Mouse (Mus musculus): Measurements from ENCODE around the gene H2-Q7.
"Not testable (repeated sequence)": the region's sequence is repeated elsewhere in the genome, so short reads cannot be mapped to it uniquely, and the experiment has no call there.

H2-Q7 gene

DNA sequence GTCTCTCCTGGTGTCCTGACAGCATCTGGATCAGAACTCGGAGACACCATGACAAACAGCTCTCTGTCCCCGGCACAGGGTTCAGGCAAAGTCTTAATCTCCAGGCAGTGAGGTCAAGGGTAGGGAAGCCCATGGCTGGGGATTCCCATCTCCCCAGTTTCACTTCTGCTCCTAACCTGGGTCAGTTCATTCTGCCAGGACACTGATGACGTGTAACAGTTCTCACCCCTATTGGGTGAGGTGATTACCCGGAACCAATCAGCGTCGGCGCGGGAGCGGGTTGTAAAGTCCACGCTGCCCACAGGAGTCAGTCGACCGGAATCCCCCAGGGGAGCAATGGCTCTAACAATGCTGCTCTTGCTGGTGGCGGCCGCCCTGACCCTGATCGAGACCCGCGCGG, at the start of gene H2-Q7:
Gene H2-Q7, plus strand, starts transcription at position 271 of the 400 bp plus-strand sequence.
- peak; percentile 71 for DNase-seq (ENCODE audit: extremely low spot score, low spot score)

DNA sequence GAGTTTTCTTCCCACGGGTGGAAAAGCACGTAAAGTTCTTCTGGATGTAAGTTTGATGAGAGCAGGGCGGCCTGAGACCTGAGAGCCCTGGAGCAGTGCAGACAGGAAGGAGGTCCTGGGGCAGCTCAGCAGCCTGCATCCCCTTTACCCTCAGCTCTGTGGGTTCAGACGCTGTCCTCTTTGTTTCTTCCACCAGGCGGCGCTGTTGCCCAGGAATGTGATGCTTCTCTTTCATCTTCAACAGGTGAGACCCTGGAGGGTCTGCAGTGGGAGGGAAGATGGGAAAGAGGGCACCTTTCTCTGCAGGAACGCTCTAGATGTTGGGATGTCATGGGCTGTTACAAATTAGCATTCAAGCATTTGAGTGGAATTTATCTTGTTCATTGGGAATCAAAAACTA, 49.2 kb upstream of the H2-Q7 start:
- DNase-seq (ENCODE audit: extremely low spot score, low spot score) = peak; percentile 58

DNA sequence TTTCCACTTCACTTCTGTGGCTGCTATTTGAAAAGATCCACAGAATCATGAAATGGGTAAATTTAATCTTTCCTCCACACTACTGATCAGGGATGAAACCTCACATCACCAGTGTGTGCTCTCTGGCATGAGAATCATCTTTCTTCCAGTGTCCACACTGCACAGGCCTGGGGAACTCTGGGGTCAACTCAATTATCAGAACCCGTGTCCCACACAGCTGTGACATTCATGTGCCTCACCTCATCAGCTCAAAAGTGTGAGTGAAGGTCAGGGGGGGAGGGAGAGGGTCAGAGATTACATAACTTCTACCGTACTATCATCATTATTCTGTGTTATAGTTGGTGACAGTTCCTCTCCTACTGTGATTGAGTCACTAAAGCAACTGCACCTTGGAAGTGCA, 46.3 kb upstream of the H2-Q7 start:
- not testable (repeated sequence) for DNase-seq (ENCODE audit: extremely low spot score, low spot score)

DNA sequence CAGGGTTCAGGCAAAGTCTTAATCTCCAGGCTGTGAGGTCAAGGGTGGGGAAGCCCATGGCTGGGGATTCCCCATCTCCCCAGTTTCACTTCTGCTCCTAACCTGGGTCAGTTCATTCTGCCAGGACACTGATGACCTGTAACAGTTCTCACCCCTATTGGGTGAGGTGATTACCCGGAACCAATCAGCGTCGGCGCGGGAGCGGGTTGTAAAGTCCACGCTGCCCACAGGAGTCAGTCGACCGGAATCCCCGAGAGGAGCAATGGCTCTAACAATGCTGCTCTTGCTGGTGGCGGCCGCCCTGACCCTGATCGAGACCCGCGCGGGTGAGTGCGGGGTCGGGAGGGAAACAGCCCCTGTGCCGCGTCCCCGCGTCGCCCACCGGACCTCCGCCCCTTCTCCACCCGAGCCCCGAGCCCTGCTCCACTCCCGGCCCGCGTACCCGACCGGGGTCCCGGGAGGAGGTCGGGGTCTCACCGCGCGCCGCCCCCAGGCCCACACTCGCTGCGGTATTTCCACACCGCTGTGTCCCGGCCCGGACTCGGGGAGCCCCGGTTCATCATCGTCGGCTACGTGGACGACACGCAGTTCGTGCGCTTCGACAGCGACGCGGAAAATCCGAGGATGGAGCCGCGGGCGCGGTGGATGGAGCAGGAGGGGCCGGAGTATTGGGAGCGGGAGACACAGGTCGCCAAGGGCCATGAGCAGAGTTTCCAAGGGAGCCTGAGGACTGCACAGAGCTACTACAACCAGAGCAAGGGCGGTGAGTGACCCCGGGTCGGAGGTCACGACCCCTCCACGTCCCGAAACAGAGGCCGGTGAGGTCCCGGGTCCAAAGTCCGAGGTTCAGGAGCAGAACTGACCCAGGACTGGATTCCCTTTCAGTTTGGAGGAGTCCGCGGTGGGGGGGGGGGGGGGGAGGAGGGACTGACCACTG, 44.8 kb upstream of the H2-Q7 start:
- DNase-seq (ENCODE audit: extremely low spot score, low spot score) = not testable (repeated sequence)

- not testable (repeated sequence) for DNase-seq (ENCODE audit: extremely low spot score, low spot score)
Observed at GRCm38 (mm10) chr17:35396956-35397355, 42.0 kb upstream of the H2-Q7 start.

DNA sequence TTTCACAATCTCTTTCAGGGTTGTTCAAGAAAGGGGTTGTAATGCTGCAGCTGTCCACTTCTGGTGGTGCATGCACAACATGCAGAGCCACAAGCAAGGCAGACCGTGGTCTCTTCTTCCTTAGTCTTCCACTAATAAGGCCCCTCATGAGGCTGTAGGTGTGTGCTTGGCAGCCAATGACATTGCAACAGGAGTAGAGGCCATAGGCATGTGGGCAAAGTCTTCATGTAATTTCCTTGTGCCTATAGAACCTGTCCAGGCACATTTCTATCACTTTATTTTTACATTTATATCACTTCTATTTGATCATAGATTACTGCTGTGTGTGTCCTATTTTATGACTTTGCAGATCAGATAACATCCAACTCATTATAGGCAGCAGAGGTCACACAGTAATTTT, 25.9 kb upstream of the H2-Q7 start:
- DNase-seq (ENCODE audit: extremely low spot score, low spot score) = not testable (repeated sequence)

DNA sequence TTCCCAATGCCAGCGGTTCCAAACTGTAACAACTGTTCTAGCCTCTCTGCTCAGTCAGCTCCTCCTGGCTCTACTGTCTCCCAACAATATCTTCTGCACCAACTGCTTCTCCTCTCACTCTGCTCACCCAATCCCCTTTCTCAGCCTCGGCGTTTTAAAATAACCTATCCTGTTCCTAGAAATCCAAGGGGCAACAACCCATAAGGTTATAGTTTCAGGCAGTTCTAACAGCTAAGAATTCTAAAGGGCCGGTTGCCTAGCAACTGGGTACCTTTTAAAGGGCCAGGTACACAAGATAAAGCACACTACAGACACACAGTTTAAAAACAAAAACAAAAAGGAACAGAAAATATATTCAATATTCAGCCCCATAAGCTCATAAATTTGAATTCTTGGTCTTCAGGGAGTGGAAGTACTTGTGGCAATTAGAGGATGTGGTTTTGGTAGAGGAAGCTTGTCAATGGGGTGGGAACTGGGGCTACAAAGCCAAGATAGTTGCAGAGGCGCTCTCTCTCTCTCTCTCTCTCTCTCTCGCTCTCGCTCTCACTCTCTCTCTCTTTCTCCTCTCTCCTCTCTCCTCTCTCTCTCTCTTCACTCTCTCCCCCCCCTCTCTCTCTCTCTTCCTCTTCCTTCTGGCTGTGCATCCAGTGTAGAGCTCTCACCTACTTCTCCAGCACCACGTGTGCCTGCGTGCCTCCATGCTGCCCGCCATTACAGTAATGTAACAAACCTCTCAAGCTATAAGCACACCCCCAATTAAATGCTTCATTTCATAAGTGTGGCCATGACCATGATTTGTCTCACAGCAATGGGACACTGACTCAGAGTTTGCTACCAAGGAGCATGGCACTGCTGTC, 23.5 kb upstream of the H2-Q7 start:
- DNase-seq (ENCODE audit: extremely low spot score, low spot score) = not testable (repeated sequence)

DNA sequence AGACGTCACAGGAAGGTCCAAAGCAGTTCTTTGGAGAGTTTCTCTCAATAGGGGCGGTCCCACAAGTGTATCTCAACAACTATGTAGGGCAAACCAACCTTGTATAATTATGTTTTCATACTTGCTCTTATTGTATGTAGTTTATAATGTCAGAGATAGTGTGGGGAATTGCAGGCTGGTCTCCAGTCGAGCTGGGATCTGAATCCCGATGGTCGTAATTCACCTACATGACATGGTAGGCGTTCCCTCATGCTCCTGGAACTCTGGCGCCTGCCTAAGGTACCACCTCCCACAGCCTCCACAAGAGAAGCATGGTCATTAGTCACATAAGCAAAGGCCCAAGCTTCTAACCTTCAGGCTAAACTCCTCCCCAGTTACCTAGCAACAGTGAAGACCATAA, 20.2 kb upstream of the H2-Q7 start:
- DNase-seq (ENCODE audit: extremely low spot score, low spot score) = peak; percentile 14

DNA sequence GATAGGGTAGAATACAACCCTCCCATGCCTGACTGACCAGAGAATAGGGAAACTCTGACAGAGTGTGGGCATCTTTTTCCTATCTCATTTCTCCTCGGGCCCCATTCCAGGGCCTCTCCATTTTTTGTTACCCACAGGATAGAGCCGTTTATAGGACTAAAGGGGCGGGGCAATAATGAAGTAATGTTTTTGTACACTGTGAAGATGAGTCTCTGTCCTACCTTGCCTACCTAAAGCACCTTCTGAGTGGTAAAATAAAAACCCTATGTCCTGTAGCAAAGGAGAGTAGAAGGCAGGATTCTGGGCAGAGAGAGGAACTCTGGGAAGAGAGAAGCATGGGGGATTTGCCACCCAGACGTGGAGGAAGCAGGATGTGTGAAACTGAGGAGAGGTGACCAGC, 19.4 kb upstream of the H2-Q7 start:
- DNase-seq (ENCODE audit: extremely low spot score, low spot score) = not testable (repeated sequence)

GRCm38 (mm10) chr17:35420206-35420810, 18.6 kb upstream of the H2-Q7 start:
- peak; percentile 68 for DNase-seq (ENCODE audit: extremely low spot score, low spot score)

DNA sequence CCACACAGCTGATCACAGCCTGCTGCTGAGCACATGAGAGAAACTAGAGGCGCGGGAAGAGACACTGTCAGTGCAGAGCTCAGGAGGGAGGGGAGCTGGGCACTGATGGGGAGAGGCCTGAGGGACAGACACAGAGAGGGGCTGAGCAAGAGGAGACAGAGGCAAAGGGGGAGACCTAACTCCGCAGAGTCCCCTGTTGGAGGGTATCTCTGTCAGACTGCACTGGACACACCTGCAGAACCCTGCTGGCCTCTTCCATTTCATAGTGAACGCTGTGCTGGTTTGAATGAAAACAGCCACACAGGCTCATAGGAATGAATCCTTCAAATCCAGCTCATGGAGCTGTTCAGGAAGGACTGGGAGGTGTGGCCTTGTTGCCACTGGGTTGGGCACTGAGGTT, 17.6 kb upstream of the H2-Q7 start:
- not testable (repeated sequence) for DNase-seq (ENCODE audit: extremely low spot score, low spot score)

- not testable (repeated sequence) for DNase-seq (ENCODE audit: extremely low spot score, low spot score)
Observed at GRCm38 (mm10) chr17:35422360-35422759, 16.6 kb upstream of the H2-Q7 start.

- DNase-seq (ENCODE audit: extremely low spot score, low spot score) = not testable (repeated sequence)
Observed at GRCm38 (mm10) chr17:35423131-35423810, 15.7 kb upstream of the H2-Q7 start.

GRCm38 (mm10) chr17:35424106-35424505, 14.8 kb upstream of the H2-Q7 start:
- DNase-seq (ENCODE audit: extremely low spot score, low spot score) = not testable (repeated sequence)

DNA sequence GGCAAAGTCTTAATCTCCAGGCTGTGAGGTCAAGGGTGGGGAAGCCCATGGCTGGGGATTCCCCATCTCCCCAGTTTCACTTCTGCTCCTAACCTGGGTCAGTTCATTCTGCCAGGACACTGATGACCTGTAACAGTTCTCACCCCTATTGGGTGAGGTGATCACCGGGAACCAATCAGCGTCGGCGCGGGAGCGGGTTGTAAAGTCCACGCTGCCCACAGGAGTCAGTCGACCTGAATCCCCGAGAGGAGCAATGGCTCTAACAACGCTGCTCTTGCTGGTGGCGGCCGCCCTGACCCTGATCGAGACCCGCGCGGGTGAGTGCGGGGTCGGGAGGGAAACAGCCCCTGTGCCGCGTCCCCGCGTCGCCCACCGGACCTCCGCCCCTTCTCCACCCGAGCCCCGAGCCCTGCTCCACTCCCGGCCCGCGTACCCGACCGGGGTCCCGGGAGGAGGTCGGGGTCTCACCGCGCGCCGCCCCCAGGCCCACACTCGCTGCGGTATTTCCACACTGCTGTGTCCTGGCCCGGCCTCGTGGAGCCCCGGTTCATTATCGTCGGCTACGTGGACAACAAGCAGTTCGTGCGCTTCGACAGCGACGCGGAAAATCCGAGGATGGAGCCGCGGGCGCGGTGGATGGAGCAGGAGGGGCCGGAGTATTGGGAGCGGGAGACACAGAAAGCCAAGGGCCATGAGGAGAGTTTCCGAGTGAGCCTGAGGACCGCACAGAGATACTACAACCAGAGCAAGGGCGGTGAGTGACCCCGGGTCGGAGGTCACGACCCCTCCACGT, 14.1 kb upstream of the H2-Q7 start, which contains the start of gene H2-Q6:
Gene H2-Q6, plus strand, starts transcription at position 227 of the 793 bp plus-strand sequence.
- DNase-seq (ENCODE audit: extremely low spot score, low spot score) = peak; percentile 72

GRCm38 (mm10) chr17:35425474-35425873, 13.5 kb upstream of the H2-Q7 start:
- peak; percentile 42 for DNase-seq (ENCODE audit: extremely low spot score, low spot score)

DNA sequence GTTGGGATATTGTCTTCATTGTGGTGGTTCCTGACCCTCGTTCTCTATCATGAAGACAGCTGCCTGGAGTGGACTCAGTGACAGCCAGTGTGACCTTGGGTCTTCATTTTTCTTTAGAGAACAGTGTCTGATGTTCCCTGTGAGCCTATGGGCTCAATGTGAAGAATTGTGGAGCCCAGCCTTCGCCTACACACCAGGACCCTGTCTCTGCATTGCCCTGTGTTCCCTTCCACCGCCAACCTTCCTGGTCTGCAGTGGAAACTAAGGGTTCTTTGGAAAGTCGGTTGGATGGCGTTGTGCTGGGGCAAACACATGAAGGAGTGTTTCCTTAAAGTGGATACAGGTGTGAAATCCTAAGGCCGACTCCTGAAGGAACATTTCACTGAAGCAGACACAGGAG, 10.1 kb upstream of the H2-Q7 start:
- not testable (repeated sequence) for DNase-seq (ENCODE audit: extremely low spot score, low spot score)

GRCm38 (mm10) chr17:35430671-35431070, 8.3 kb upstream of the H2-Q7 start:
- DNase-seq (ENCODE audit: extremely low spot score, low spot score) = not testable (repeated sequence)

DNA sequence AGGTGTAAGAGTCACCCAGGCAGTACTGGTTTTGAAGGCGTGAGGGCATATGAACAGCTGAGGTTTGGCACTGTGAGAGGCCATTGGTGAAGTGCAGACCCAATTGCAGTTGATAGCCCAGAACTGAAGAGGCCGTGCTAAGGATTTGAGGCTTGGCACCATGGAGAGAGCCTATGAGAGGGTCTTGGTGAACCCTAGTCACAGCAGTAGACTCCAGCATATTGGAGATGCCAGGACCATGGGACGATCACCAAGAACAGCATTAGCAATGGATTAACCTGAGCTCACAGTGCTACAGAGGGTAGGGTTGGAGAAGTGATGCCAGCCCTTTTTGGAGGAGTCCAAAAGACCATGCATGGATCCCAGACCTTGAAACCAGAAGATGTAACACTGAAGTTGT, 6.8 kb upstream of the H2-Q7 start:
- not testable (repeated sequence) for DNase-seq (ENCODE audit: extremely low spot score, low spot score)

- peak; percentile 79 for DNase-seq (ENCODE audit: extremely low spot score, low spot score)
Observed at GRCm38 (mm10) chr17:35434836-35435235, 4.1 kb upstream of the H2-Q7 start.
